Mouse (Mus musculus): ENCODE results near the gene Ezr.

GRCm38 (mm10) chr17:6755176-6755575, 27.4 kb downstream of the Ezr start:
- TF ChIP-seq CTCF (IDR thresholded peaks at IDR 0.05; ENCODE audit: insufficient read depth, low read length) (no peak), POLR2A (IDR thresholded peaks at IDR 0.05; ENCODE audit: borderline replicate concordance, extremely low read depth, low read depth, low read length) (no peak)

All from lung, adult 2 months (tissue).